Mouse (Mus musculus): ENCODE data around the gene Moap1. TPM values are rescaled to one million over a fixed set of nuclear protein-coding genes. Genes with fewer than 3 reads are reported as not detected.
A peak's percentile ranks its signal among the peaks of the same experiment; 100 is the strongest.

Gene Moap1
- polyA plus RNA-seq, 1 experiment from 2014 or later = 6.8 TPM

- Histone ChIP-seq H3K27me3 (ENCODE audit: control insufficient read depth, insufficient read depth, low read depth, low read length) (no peaks in the 10 kb centered on the region), H3K27ac (ENCODE audit: low read length) (no peak overlapping the region), H3K9me3 (replicated peaks; ENCODE audit: control insufficient read depth, low read length) (no peaks in the 10 kb centered on the region), H3K9ac (ENCODE audit: low read depth, low read length) (no peak overlapping the region), H3K4me1 (ENCODE audit: control insufficient read depth, low read depth, low read length) (peaks cover 16% of the 10 kb centered on the region), H3K4me3 (ENCODE audit: low read depth, low read length) (peak overlapping the region; percentile 12; the same call in 1 of the 2 replicates), H3K4me2 (ENCODE audit: low read depth, low read length) (peak overlapping the region; percentile 51), H3K36me3 (ENCODE audit: control insufficient read depth, insufficient read depth) (no peaks in the 10 kb centered on the region)
- ATAC-seq (ENCODE audit: low read depth) = peak; percentile 93
- 35% methylated on average over 26 of the region's 26 CpGs for WGBS (ENCODE audit: insufficient replicate concordance)
These were observed 13.3 kb downstream of the Moap1 start for GRCm38 (mm10) chr12:102729855-102730797.

DNA sequence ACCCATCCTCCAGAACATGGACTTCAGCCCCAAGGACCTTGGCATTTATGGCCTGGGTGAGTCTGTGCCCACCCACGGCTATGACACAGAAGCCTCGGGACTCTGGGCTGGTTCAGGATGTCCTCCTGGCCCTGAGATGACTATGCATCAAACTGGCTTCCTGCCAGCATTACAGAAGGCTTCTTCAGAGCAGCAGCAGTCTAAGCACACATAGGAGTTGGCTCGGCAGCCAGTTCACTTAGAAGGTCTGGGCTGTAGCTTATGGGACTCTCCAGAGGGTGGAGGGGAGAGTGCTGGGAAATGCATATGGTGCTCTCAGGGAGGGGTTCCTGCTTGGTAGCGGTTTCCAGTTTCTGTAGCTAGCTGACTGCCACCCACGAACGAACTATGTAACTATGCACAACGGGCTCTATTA is 17.7 kb downstream of the Moap1 start:
- no peak overlapping the region for H3K9ac ChIP-seq (ENCODE audit: low read depth, low read length)
- no peak for ATAC-seq (ENCODE audit: low read depth)
- no peaks in the 10 kb centered on the region for H3K9me3 ChIP-seq (replicated peaks; ENCODE audit: control insufficient read depth, low read length)
- 48% methylated on average over 7 of the region's 7 CpGs for WGBS (ENCODE audit: insufficient replicate concordance)
- no peak overlapping the region for H3K27ac ChIP-seq (ENCODE audit: low read length)
- H3K4me3 ChIP-seq (ENCODE audit: low read depth, low read length) = no peak overlapping the region
- H3K27me3 ChIP-seq (ENCODE audit: control insufficient read depth, insufficient read depth, low read depth, low read length) = no peaks in the 10 kb centered on the region
- H3K36me3 ChIP-seq (ENCODE audit: control insufficient read depth, insufficient read depth) = no peaks in the 10 kb centered on the region
- peaks cover 9% of the 10 kb centered on the region for H3K4me1 ChIP-seq (ENCODE audit: control insufficient read depth, low read depth, low read length)
- no peak overlapping the region for H3K4me2 ChIP-seq (ENCODE audit: low read depth, low read length)

GRCm38 (mm10) chr12:102725146-102725545 is 18.3 kb downstream of the Moap1 start:
- no peak for ATAC-seq (ENCODE audit: low read depth)
- Histone ChIP-seq H3K4me1 (ENCODE audit: control insufficient read depth, low read depth, low read length) (peaks cover 2% of the 10 kb centered on the region), H3K4me3 (ENCODE audit: low read depth, low read length) (no peak overlapping the region), H3K27me3 (ENCODE audit: control insufficient read depth, insufficient read depth, low read depth, low read length) (no peaks in the 10 kb centered on the region), H3K9ac (ENCODE audit: low read depth, low read length) (no peak overlapping the region), H3K9me3 (replicated peaks; ENCODE audit: control insufficient read depth, low read length) (no peaks in the 10 kb centered on the region), H3K4me2 (ENCODE audit: low read depth, low read length) (no peak overlapping the region), H3K36me3 (ENCODE audit: control insufficient read depth, insufficient read depth) (no peaks in the 10 kb centered on the region), H3K27ac (ENCODE audit: low read length) (no peak overlapping the region)
- 78% methylated on average over 6 of the region's 6 CpGs for WGBS (ENCODE audit: insufficient replicate concordance)

DNA sequence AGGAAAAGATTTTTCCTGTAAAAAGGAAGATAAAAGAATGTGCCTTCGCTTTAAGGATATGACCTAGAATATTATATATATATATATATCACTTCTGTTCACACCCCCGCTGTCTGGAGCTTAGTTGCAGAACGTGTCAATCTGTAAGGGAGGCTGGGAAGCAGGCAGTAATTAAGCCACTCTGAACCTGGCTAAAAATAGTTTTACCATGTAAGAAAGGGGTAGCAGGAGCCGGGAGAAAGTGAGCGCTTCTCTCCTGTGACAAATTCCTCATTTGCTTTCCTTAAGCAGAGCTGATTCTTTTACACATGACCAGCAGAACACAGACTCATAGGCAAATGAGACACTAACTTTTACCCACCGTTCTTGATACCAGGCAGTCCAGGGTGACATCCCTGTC is 19.6 kb downstream of the Moap1 start:
- Histone ChIP-seq H3K9me3 (replicated peaks; ENCODE audit: control insufficient read depth, low read length) (no peaks in the 10 kb centered on the region), H3K27ac (ENCODE audit: low read length) (no peak overlapping the region), H3K9ac (ENCODE audit: low read depth, low read length) (no peak overlapping the region), H3K36me3 (ENCODE audit: control insufficient read depth, insufficient read depth) (no peaks in the 10 kb centered on the region), H3K4me1 (ENCODE audit: control insufficient read depth, low read depth, low read length) (no peaks in the 10 kb centered on the region; the same call in 1 of the 2 replicates), H3K4me2 (ENCODE audit: low read depth, low read length) (no peak overlapping the region), H3K4me3 (ENCODE audit: low read depth, low read length) (no peak overlapping the region), H3K27me3 (ENCODE audit: control insufficient read depth, insufficient read depth, low read depth, low read length) (no peaks in the 10 kb centered on the region)
- WGBS (ENCODE audit: insufficient replicate concordance) = 53% methylated on average over 6 of the region's 6 CpGs
- ATAC-seq (ENCODE audit: low read depth) = no peak

- no peak overlapping the region for H3K4me2 ChIP-seq (ENCODE audit: low read depth, low read length)
- no peak overlapping the region for H3K9ac ChIP-seq (ENCODE audit: low read depth, low read length)
- H3K4me3 ChIP-seq (ENCODE audit: low read depth, low read length) = no peak overlapping the region
- H3K4me1 ChIP-seq (ENCODE audit: control insufficient read depth, low read depth, low read length) = no peaks in the 10 kb centered on the region; the same call in 1 of the 2 replicates
- H3K9me3 ChIP-seq (replicated peaks; ENCODE audit: control insufficient read depth, low read length) = no peaks in the 10 kb centered on the region
- no peak for ATAC-seq (ENCODE audit: low read depth)
- no peaks in the 10 kb centered on the region for H3K27me3 ChIP-seq (ENCODE audit: control insufficient read depth, insufficient read depth, low read depth, low read length)
- no peak overlapping the region for H3K27ac ChIP-seq (ENCODE audit: low read length)
- WGBS (ENCODE audit: insufficient replicate concordance) = 70% methylated on average over 8 of the region's 8 CpGs
- no peaks in the 10 kb centered on the region for H3K36me3 ChIP-seq (ENCODE audit: control insufficient read depth, insufficient read depth)
These were observed 20.5 kb downstream of the Moap1 start for GRCm38 (mm10) chr12:102722966-102723365.

GRCm38 (mm10) chr12:102722451-102722850 is 21.0 kb downstream of the Moap1 start:
- H3K4me2 ChIP-seq (ENCODE audit: low read depth, low read length) = no peak overlapping the region
- no peak overlapping the region for H3K27ac ChIP-seq (ENCODE audit: low read length)
- H3K36me3 ChIP-seq (ENCODE audit: control insufficient read depth, insufficient read depth) = no peaks in the 10 kb centered on the region
- H3K4me3 ChIP-seq (ENCODE audit: low read depth, low read length) = no peak overlapping the region
- no peak for ATAC-seq (ENCODE audit: low read depth)
- H3K27me3 ChIP-seq (ENCODE audit: control insufficient read depth, insufficient read depth, low read depth, low read length) = no peaks in the 10 kb centered on the region
- 68% methylated on average over 11 of the region's 11 CpGs for WGBS (ENCODE audit: insufficient replicate concordance)
- H3K9me3 ChIP-seq (replicated peaks; ENCODE audit: control insufficient read depth, low read length) = no peaks in the 10 kb centered on the region
- H3K9ac ChIP-seq (ENCODE audit: low read depth, low read length) = no peak overlapping the region
- no peaks in the 10 kb centered on the region; the same call in 1 of the 2 replicates for H3K4me1 ChIP-seq (ENCODE audit: control insufficient read depth, low read depth, low read length)

DNA sequence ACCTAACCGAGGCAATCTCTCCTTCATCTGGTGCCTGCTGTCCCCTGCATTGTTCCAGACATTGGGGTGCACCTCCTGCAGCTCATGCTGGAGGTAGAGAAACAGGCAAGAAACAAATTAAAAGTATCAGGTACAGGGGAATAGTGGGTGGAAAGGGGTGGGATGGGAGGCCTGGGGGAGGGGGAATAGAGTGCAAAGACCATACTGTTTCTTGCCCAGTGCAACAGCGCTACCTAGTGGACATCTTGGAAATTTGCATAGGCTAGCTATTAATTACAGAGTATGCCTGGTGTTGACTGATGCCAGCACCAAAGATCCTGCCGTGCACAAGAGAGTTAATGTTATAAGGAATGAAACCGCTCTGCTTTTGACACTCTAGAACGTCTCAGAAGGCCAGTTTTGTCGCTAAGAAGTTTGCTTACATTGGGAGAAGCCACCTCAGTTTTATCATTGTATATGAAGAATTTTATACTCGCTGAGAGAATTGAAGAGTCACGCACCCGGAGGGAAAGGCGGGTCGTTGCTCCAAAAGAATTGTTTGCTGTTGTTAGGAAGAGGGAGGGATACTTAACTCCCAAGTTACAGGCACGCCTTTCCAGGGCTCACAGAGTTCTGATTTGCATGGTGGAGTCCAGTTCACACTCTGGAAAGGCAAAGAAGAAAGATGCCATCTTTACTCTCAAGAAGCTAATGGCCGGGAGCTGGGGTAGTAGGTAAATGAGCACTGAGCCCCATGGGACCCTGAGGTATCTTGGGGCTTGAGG is 23.7 kb downstream of the Moap1 start:
- Histone ChIP-seq H3K4me2 (ENCODE audit: low read depth, low read length) (no peak overlapping the region), H3K4me3 (ENCODE audit: low read depth, low read length) (no peak overlapping the region), H3K9ac (ENCODE audit: low read depth, low read length) (no peak overlapping the region), H3K4me1 (ENCODE audit: control insufficient read depth, low read depth, low read length) (no peaks in the 10 kb centered on the region), H3K27me3 (ENCODE audit: control insufficient read depth, insufficient read depth, low read depth, low read length) (no peaks in the 10 kb centered on the region), H3K36me3 (ENCODE audit: control insufficient read depth, insufficient read depth) (no peaks in the 10 kb centered on the region), H3K9me3 (replicated peaks; ENCODE audit: control insufficient read depth, low read length) (no peaks in the 10 kb centered on the region), H3K27ac (ENCODE audit: low read length) (no peak overlapping the region)
- 0 out of 2 replicates have a peak, but pooled peaks have one; percentile 30 for ATAC-seq (ENCODE audit: low read depth)
- 33% methylated on average over 13 of the region's 13 CpGs for WGBS (ENCODE audit: insufficient replicate concordance)

- Histone ChIP-seq H3K27me3 (ENCODE audit: control insufficient read depth, insufficient read depth, low read depth, low read length) (no peaks in the 10 kb centered on the region), H3K36me3 (ENCODE audit: control insufficient read depth, insufficient read depth) (no peaks in the 10 kb centered on the region), H3K9me3 (replicated peaks; ENCODE audit: control insufficient read depth, low read length) (no peaks in the 10 kb centered on the region), H3K4me3 (ENCODE audit: low read depth, low read length) (no peak overlapping the region), H3K4me1 (ENCODE audit: control insufficient read depth, low read depth, low read length) (no peaks in the 10 kb centered on the region), H3K27ac (ENCODE audit: low read length) (no peak overlapping the region), H3K9ac (ENCODE audit: low read depth, low read length) (no peak overlapping the region), H3K4me2 (ENCODE audit: low read depth, low read length) (no peak overlapping the region)
- no peak for ATAC-seq (ENCODE audit: low read depth)
- 66% methylated on average over 10 of the region's 10 CpGs for WGBS (ENCODE audit: insufficient replicate concordance)
These were observed 28.6 kb downstream of the Moap1 start for GRCm38 (mm10) chr12:102714654-102715395.

All from liver, embryonic 16.5 days (tissue).